Mouse (Mus musculus) cerebellum, adult 9-11 months (tissue): ENCODE data around the gene Smagp.
A peak's percentile ranks its signal among the peaks of the same experiment; 100 is the strongest.

Experiments used
- DNase-seq: peaks from one replicate; pipeline ENCODE4 v3.0.0; 2022

Smagp gene

DNA sequence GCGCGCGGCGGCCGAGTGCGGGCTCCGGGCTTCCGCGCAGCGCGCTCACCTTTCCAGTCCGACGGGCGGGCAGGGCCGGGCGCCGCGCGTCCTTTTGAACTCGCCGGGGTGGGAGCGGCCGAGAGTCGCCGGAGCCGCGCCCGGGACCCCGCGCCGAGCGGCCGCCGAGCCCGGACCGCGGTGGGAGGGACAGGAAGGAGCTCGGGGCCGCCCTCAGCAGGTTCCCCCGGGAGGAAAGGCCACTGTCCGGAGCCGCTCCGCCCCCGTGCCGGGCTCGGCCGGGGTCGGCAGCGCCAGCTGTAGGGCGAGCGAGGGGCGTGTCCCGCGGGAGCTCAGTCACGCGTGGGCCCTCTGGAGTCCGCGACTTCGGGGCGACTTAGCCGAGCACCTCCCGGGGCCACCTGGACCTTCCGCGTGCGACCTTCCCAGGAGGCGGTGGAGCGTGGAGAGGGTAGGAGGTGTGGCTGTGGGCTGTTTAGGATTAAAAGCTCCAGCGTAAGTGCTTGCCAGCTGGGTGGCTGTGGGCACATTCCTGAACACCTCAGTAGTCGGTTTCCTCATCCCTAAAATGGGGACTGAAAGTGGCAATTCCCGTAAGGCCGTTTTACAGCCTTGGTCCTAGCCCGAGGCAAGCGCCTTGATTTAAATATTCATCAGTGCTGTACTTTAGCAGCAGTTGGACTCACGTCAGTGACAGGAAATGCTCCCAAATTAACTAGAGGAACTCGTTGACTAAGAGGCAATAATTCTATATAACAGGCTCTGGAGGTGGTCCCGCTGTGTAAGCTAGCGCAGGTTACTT, at the start of gene Smagp:
Smagp (minus strand) TSS at position 241 of the 802 bp plus-strand sequence.
- no peak for DNase-seq

GRCm38 (mm10) chr15:100686434-100686833, 49.7 kb upstream of the Smagp start:
- DNase-seq = no peak

DNA sequence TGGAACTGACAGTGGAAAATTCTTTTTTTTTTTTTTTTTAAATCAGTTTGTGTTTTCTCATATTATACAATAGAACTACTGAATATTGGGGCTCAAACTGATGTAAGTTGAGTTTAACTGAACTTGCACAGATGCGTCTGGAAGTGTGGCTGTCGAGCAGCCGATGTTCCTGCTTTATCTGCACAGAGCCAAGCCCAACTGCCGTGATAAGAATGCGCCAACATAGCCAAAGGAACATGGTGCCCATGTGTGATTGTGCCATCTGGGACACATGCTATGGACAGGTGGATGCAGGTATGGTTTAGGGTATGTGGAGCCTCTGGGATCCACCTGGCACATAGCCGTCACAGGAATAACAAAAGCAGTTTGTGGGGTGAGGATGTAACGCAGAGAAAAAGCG, 49.1 kb upstream of the Smagp start:
- no peak for DNase-seq

GRCm38 (mm10) chr15:100685255-100685654, 48.5 kb upstream of the Smagp start:
- DNase-seq = no peak

DNA sequence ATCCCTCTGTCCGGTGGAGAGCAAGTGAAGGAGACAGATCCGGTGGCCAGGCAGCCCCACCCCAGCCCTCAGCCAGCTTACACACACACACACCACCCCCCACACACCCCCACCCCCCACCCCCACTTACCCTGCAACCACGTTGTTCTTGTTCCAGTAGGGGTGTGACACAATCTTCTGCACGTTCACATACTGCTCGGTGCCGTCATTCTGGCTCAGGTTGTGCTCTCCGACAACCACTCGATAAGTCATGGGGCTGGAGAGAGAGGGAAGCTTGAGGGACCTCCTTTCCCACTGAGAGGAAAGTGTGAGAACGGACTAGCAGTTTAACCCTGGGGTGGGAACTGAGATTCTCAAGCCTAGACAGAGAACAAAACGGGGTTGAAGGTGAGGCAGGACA, 47.7 kb upstream of the Smagp start:
- DNase-seq = no peak

GRCm38 (mm10) chr15:100683041-100683440, 46.3 kb upstream of the Smagp start:
- peak; percentile 59 for DNase-seq

- DNase-seq = no peak
These were observed 45.0 kb upstream of the Smagp start for GRCm38 (mm10) chr15:100681770-100682169.

DNA sequence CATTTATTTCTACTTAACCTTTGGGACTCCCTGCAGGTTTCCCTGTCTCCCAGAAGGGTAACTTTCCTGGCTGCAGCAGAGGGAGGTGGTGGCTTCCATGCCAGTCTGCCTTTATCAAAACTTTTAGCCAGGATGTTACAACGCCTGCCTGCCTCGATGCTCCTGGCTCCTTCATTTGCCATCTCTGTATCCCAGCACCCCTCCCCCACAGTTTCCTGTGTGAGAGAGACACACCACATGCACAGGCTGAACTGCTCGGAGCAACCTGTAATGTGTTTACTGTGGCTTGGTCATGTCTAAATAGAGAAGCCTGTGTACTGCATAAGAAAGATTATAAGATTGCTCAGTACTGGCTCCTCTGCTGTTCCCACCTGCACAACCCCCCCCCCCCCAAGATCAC, 43.6 kb upstream of the Smagp start:
- DNase-seq = no peak

GRCm38 (mm10) chr15:100679005-100679404, 42.3 kb upstream of the Smagp start:
- DNase-seq = no peak

GRCm38 (mm10) chr15:100678581-100678980, 41.8 kb upstream of the Smagp start:
- DNase-seq = no peak

DNA sequence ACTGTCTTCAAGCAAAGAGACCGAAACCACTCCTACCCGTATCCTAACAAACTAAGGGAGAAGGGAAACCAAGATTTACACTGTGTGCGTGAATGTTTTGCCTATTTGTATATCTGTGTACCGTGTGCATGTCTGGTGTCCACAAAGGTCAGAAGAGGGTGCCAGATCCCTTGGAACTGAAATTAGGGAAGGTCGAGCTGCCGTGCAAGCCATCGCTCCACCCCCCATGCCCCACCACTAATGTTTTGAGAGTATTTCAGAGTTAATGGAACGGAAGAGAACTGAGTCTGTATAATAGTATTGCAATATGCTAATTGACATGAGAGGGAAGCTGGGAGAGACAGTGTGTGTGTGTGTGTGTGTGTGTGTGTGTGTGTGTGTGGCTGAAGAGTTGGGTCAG, 40.9 kb upstream of the Smagp start:
- no peak for DNase-seq

GRCm38 (mm10) chr15:100676521-100676920, 39.8 kb upstream of the Smagp start:
- DNase-seq = no peak

- DNase-seq = no peak
These were observed 38.7 kb upstream of the Smagp start for GRCm38 (mm10) chr15:100675486-100675885.

- DNase-seq = no peak
These were observed 37.8 kb upstream of the Smagp start for GRCm38 (mm10) chr15:100674566-100674965.

DNA sequence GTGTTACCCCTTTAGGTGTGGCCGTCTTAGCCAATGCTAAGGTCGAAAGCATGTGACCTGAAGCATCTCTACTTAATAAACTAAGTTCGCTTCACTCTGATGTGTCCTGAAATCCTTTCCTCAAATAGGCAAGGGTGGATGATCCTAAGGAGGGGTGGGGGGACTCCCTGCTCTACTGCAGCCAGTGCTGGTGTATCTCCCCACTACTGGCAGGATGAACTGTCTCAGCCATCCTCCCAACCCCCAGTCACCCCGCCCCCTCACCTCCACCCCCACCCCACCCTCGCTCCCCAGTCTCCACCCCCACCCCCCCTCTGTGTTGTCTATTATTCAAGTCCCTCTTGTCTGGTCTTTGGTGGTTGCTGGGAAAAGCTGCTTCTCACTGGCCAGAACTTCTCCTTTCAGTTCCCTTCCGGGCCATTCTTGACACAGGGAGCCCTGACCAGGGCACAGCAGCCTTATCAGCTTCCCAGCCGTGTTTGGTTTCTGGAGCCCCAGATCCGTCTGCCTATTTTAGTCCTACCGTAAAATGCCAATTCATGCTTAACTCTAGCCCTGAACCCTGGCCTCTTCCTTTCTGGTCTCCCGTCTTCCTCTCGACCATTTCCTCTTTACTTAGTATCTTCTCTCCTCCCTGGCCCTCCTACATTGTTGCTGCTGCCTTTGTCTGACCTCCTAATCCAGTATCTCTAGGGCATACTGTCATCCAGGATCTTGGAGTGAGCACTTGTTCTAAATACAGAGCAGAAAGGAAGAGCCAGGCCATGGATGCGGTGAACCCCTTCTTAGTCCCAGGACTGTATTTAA, 37.0 kb upstream of the Smagp start:
- DNase-seq = no peak

DNA sequence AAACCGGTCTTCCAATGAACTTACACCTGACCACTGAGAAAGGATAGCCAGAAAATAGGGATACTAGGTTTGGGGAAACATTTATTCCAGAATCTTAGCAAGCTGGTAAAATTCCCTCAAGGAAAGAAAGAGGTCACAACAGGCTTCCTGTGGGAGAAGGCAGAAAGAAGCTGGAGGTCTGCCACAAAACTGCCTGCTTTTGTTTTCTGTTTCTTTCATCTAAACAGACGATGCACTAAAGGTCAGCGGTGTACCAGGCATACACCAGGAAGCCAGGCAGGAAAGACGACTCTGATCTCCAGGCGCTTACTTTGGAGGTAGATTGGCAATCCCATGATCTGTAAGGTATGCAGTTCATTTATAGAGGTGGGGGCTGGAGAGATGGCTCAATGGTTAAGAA, 34.1 kb upstream of the Smagp start:
- DNase-seq = no peak

GRCm38 (mm10) chr15:100670004-100670403, 33.3 kb upstream of the Smagp start:
- no peak for DNase-seq

GRCm38 (mm10) chr15:100669337-100669736, 32.6 kb upstream of the Smagp start, which contains the start of gene Bin2:
Gene Bin2, minus strand, starts transcription at chr15:100669553.
- no peak for DNase-seq

DNA sequence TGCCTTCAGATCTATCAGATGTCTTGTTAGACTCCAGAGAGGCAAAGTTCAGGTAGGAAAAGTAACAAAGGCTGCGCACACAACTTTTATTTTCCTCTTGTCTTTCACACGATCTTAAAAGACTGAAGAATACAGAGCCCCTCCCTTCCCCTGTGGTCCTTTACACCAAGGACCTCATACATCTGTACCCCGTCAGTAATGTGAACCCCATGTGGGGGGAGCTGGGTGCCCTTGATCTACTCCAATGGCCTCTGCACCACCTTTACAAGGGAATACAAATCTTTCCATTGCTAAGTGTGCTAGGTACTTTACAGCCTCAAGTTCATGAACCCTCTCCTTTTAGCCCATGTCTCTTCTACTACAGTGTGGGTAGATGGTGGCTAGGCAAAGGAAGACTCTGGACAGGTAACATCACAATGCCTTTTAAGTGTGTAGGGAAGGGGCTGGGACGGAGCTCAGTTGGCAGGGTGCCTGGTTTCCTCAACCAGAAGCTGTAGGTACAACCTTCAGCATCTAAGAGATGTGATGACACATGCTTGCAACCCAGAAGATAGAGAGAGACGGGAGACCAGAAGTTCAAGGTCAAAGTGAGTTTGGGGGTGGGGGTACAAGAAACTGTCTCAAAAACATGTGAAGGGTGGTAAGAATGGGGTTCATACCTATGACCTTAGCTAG, 31.3 kb upstream of the Smagp start:
- DNase-seq = no peak

- DNase-seq = no peak
These were observed 30.7 kb upstream of the Smagp start for GRCm38 (mm10) chr15:100667420-100667819.

DNA sequence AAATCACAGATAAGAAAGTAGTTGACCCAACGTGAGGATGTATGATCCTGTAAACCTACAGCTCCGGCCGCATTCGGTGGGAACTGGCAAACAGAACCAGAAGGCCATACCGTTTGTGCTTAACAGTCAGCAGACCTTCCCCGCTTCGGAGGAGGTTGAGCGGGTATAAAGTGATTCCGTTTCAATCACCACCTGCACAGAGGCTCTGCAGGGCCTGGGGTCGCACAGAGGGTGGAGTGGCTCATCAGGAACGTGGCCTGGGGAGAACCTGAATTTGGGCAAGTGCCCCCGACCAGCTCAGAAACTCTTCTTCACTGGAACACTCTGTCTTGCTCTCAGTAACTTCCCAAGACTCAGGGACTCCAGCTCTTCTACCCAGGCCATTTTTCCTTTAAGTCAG, 30.1 kb upstream of the Smagp start:
- DNase-seq = no peak

DNA sequence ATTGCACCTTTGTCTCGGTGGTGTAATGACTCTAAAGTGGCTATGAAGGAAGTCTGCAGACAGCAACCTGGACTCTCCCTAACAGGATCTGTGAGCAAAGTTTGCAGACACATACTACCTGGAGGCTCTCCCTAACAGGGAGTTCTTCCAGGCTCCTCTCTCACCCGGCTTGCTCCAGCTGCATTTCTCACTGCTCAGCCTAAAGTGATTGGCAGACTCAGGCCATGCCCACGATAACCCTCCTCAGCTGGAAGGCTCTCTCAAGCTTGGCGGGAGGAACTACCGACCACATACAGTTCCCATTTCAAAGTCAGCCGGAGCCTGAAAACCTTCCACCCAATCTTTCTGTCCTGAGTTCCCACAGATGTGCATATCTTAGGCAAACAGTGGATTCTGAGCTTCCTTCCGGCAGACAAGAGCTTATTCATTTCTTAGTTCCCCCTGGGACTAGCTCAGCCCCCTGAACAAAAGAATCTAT, 29.5 kb upstream of the Smagp start:
- DNase-seq = no peak
